Mouse (Mus musculus): ENCODE measurements around the gene Emilin2. TPM values are rescaled to one million over a fixed set of nuclear protein-coding genes. Genes with fewer than 3 reads are reported as not detected.

The Emilin2 gene
- polyA plus RNA-seq, 1 experiment from 2014 or later = 5.2 TPM

GRCm38 (mm10) chr17:71290486-71291410, 21.0 kb downstream of the Emilin2 start:
- 76% methylated on average over 7 of the region's 7 CpGs for WGBS
- Histone ChIP-seq H3K4me3 (ENCODE audit: low read length) (no peak overlapping the region), H3K36me3 (ENCODE audit: control insufficient read depth, insufficient read depth, low read length) (no peaks in the 10 kb centered on the region), H3K27ac (ENCODE audit: low read length) (no peak overlapping the region), H3K27me3 (ENCODE audit: control insufficient read depth, insufficient read depth, low read depth, low read length) (no peaks in the 10 kb centered on the region), H3K9me3 (ENCODE audit: control insufficient read depth, low read length) (no peaks in the 10 kb centered on the region), H3K9ac (ENCODE audit: low read length) (no peak overlapping the region), H3K4me1 (replicated peaks; ENCODE audit: control insufficient read depth, insufficient read depth, low read length) (peaks cover 5% of the 10 kb centered on the region), H3K4me2 (ENCODE audit: low read depth, low read length) (no peak overlapping the region)
- ATAC-seq (ENCODE audit: low read depth) = no peak

DNA sequence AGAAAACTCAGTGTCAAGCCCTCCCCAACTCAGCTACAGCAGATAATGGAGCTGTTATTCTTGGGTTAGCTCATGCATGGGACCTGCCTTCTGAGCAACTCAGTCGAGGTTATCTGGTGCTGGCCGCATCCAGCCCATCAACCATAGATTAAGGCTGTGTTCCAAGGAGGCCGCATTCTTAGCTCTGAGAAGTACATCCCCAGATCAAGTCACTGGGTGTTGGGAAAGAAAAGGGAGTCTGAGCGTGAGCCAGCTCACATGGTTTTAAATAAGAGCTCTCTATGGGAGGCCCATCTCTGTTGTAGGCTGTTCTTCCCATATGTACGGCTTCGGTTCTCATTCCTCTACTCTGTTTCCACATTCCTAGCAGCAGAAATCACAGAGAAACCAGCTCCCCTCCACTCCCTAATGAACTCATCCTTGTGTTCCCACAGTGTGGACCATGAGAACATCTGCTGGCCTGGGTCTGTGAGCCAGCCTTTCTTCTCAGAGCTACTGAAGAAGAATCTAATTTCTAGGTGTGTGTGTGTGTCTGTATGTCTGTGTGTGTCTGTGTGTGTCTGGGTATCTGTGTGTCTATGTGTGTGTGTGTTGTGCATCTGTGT, 22.1 kb downstream of the Emilin2 start:
- WGBS = 69% methylated on average over 6 of the region's 6 CpGs
- ATAC-seq (ENCODE audit: low read depth) = peak; percentile 5; the same call in 1 of the 2 replicates
- Histone ChIP-seq H3K4me1 (replicated peaks; ENCODE audit: control insufficient read depth, insufficient read depth, low read length) (peaks cover 16% of the 10 kb centered on the region), H3K36me3 (ENCODE audit: control insufficient read depth, insufficient read depth, low read length) (no peaks in the 10 kb centered on the region), H3K27ac (ENCODE audit: low read length) (no peak overlapping the region), H3K4me3 (ENCODE audit: low read length) (no peak overlapping the region), H3K4me2 (ENCODE audit: low read depth, low read length) (no peak overlapping the region), H3K9me3 (ENCODE audit: control insufficient read depth, low read length) (no peaks in the 10 kb centered on the region), H3K27me3 (ENCODE audit: control insufficient read depth, insufficient read depth, low read depth, low read length) (no peaks in the 10 kb centered on the region), H3K9ac (ENCODE audit: low read length) (no peak overlapping the region)

DNA sequence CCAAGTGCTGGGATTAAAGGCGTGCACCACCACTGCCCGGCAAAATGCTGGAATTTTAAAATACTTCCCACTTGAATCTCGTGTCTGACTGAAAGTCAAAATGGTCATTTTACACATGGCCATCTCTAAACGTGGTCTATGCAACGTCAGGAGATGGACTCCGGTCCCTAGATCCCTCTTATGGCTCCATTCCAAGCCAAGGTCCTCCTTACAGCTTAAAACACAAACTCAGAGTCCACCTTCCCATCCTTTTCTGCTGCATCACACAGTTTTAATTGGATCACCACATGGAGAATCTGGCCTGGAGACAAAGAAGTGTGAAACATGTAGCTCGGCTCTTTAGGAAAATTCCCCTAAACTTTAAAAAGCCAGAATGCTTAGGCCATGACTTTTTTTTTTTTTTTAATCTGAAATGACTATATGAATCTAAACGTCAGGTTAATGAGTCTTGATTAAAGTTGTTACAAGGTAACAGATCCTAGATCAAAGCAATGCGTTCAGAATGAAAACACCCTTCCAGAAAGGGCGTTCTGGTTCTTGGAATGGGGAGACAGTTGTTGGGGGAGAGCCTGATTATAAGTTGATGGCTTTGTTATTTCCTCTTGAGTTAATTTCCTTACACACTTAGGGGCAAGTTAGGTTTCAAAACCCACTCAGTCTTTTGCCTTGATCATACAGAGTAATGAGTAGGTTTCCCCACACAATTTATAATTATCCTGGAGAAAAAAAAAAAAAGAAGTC, 22.8 kb downstream of the Emilin2 start:
- Histone ChIP-seq H3K4me1 (replicated peaks; ENCODE audit: control insufficient read depth, insufficient read depth, low read length) (peaks cover 17% of the 10 kb centered on the region), H3K9ac (ENCODE audit: low read length) (no peak overlapping the region), H3K4me2 (ENCODE audit: low read depth, low read length) (no peak overlapping the region), H3K4me3 (ENCODE audit: low read length) (no peak overlapping the region), H3K36me3 (ENCODE audit: control insufficient read depth, insufficient read depth, low read length) (no peaks in the 10 kb centered on the region), H3K27me3 (ENCODE audit: control insufficient read depth, insufficient read depth, low read depth, low read length) (no peaks in the 10 kb centered on the region; the same call in 1 of the 2 replicates), H3K27ac (ENCODE audit: low read length) (no peak overlapping the region), H3K9me3 (ENCODE audit: control insufficient read depth, low read length) (no peaks in the 10 kb centered on the region)
- ATAC-seq (ENCODE audit: low read depth) = no peak
- WGBS = 81% methylated on average over 10 of the region's 10 CpGs

DNA sequence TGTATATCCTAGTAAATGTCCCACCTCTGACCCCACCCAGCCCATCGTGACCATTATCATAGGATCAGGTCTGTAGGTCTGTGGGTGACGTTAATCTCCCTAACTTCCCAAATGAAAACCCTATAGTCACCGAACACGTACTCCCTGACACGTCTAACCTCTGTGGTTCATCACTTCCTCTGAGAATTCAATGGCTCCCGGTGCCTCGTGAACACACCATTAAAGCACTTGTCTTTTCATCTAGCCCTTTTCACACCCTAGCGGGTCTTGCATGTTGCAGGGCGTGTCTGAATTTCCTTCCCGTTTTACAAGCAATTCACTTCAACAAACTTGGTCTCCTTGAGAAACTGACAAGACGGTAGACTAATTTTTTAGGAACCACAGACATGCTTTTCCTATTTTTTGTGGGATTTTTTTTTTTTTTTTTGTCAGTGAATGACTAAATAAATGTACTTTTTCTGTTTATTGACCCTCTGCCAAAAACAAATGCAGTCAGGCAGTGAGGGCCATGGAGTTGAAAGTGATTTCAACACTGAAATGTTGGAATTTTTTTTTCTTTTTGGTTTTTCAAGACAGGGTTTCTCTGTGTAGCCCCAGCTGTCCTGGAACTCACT, 23.5 kb downstream of the Emilin2 start:
- peaks cover 17% of the 10 kb centered on the region for H3K4me1 ChIP-seq (replicated peaks; ENCODE audit: control insufficient read depth, insufficient read depth, low read length)

GRCm38 (mm10) chr17:71287586-71287985, 24.2 kb downstream of the Emilin2 start:
- Histone ChIP-seq H3K9me3 (ENCODE audit: control insufficient read depth, low read length) (no peaks in the 10 kb centered on the region), H3K9ac (ENCODE audit: low read length) (no peak overlapping the region), H3K27me3 (ENCODE audit: control insufficient read depth, insufficient read depth, low read depth, low read length) (no peaks in the 10 kb centered on the region; the same call in 1 of the 2 replicates), H3K4me3 (ENCODE audit: low read length) (no peak overlapping the region), H3K4me1 (replicated peaks; ENCODE audit: control insufficient read depth, insufficient read depth, low read length) (peaks cover 17% of the 10 kb centered on the region), H3K36me3 (ENCODE audit: control insufficient read depth, insufficient read depth, low read length) (no peaks in the 10 kb centered on the region), H3K4me2 (ENCODE audit: low read depth, low read length) (no peak overlapping the region), H3K27ac (ENCODE audit: low read length) (no peak overlapping the region)
- no peak for ATAC-seq (ENCODE audit: low read depth)
- 89% methylated on average over 7 of the region's 7 CpGs for WGBS

More for the DNA sequence above, 23.5 kb downstream of the Emilin2 start:
- H3K27ac ChIP-seq (ENCODE audit: low read length) = no peak overlapping the region
- no peak overlapping the region for H3K4me3 ChIP-seq (ENCODE audit: low read length)
- no peaks in the 10 kb centered on the region for H3K9me3 ChIP-seq (ENCODE audit: control insufficient read depth, low read length)
- 78% methylated on average over 11 of the region's 11 CpGs for WGBS
- H3K36me3 ChIP-seq (ENCODE audit: control insufficient read depth, insufficient read depth, low read length) = no peaks in the 10 kb centered on the region
- H3K27me3 ChIP-seq (ENCODE audit: control insufficient read depth, insufficient read depth, low read depth, low read length) = no peaks in the 10 kb centered on the region; the same call in 1 of the 2 replicates
- ATAC-seq (ENCODE audit: low read depth) = no peak
- H3K4me2 ChIP-seq (ENCODE audit: low read depth, low read length) = no peak overlapping the region
- H3K9ac ChIP-seq (ENCODE audit: low read length) = no peak overlapping the region

DNA sequence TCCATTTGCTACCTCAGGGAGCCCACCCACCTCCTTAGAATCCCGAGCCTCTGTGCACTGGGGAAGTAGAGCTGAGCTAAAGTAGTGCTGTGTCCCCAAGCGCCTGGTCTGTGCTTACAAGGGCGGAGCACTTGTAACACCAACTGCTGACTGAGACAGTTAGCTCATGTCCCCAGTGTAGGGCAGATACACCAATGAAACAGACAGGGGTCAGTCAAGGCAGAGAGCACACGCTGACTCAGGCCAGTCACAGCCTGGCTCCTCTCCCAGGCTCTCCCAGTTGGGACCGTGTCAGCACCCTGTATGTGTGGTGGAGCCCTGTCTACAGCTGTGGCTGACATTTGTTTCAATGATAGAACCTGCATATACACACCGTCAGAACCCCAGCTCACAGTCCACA, 25.8 kb downstream of the Emilin2 start:
- Histone ChIP-seq H3K4me1 (replicated peaks; ENCODE audit: control insufficient read depth, insufficient read depth, low read length) (peaks cover 17% of the 10 kb centered on the region), H3K4me3 (ENCODE audit: low read length) (no peak overlapping the region), H3K4me2 (ENCODE audit: low read depth, low read length) (no peak overlapping the region), H3K9me3 (ENCODE audit: control insufficient read depth, low read length) (no peaks in the 10 kb centered on the region), H3K27me3 (ENCODE audit: control insufficient read depth, insufficient read depth, low read depth, low read length) (no peaks in the 10 kb centered on the region; the same call in 1 of the 2 replicates), H3K36me3 (ENCODE audit: control insufficient read depth, insufficient read depth, low read length) (no peaks in the 10 kb centered on the region), H3K9ac (ENCODE audit: low read length) (0 out of 2 replicates have a peak overlapping the region, but pooled peaks have one; percentile 13), H3K27ac (ENCODE audit: low read length) (no peak overlapping the region)
- WGBS = 62% methylated on average over 6 of the region's 6 CpGs
- peak; percentile 23 for ATAC-seq (ENCODE audit: low read depth)

DNA sequence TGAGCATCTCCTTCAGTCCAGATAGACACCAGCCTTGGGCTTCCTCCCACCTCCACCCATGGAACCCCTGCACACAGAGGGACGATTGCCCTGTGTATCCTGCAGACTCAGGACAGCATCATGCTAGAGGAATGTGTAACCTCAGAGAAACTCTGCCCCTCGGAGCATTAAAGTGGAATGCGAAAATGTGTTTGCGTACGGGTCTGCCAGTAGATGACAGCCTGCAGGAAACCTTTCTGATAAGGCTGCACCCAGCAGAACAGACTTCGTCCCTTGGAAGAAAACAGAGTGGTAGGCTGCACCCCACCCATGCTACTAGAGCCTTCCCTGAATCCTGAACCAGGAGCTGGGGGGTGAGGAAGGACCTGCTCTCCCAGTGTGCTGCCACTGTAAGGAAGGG, 26.9 kb downstream of the Emilin2 start:
- Histone ChIP-seq H3K36me3 (ENCODE audit: control insufficient read depth, insufficient read depth, low read length) (no peaks in the 10 kb centered on the region), H3K9ac (ENCODE audit: low read length) (no peak overlapping the region), H3K4me3 (ENCODE audit: low read length) (no peak overlapping the region), H3K9me3 (ENCODE audit: control insufficient read depth, low read length) (no peaks in the 10 kb centered on the region), H3K4me1 (replicated peaks; ENCODE audit: control insufficient read depth, insufficient read depth, low read length) (peaks cover 17% of the 10 kb centered on the region), H3K4me2 (ENCODE audit: low read depth, low read length) (no peak overlapping the region), H3K27me3 (ENCODE audit: control insufficient read depth, insufficient read depth, low read depth, low read length) (no peaks in the 10 kb centered on the region; the same call in 1 of the 2 replicates), H3K27ac (ENCODE audit: low read length) (no peak overlapping the region)
- ATAC-seq (ENCODE audit: low read depth) = no peak
- WGBS = 21% methylated on average over 6 of the region's 6 CpGs

- Histone ChIP-seq H3K4me3 (ENCODE audit: low read length) (no peak overlapping the region), H3K27ac (ENCODE audit: low read length) (no peak overlapping the region; the same call in 1 of the 2 replicates), H3K9me3 (ENCODE audit: control insufficient read depth, low read length) (no peaks in the 10 kb centered on the region), H3K27me3 (ENCODE audit: control insufficient read depth, insufficient read depth, low read depth, low read length) (no peaks in the 10 kb centered on the region; the same call in 1 of the 2 replicates), H3K4me2 (ENCODE audit: low read depth, low read length) (no peak overlapping the region), H3K36me3 (ENCODE audit: control insufficient read depth, insufficient read depth, low read length) (no peaks in the 10 kb centered on the region), H3K4me1 (replicated peaks; ENCODE audit: control insufficient read depth, insufficient read depth, low read length) (peaks cover 17% of the 10 kb centered on the region), H3K9ac (ENCODE audit: low read length) (no peak overlapping the region)
- ATAC-seq (ENCODE audit: low read depth) = peak; percentile 92
- WGBS = 54% methylated on average over 4 of the region's 4 CpGs
Measured at GRCm38 (mm10) chr17:71283237-71283636, 28.5 kb downstream of the Emilin2 start.
